Mouse (Mus musculus): ENCODE results near the gene Marf1. TPM values are rescaled to one million over a fixed set of nuclear protein-coding genes. Genes with fewer than 3 reads are reported as not detected.
"Not testable (repeated sequence)": the region's sequence is repeated elsewhere in the genome, so short reads cannot be mapped to it uniquely, and the experiment has no call there.

Gene Marf1
- polyA plus RNA-seq, 1 experiment from 2014 or later = 18.9 TPM

DNA sequence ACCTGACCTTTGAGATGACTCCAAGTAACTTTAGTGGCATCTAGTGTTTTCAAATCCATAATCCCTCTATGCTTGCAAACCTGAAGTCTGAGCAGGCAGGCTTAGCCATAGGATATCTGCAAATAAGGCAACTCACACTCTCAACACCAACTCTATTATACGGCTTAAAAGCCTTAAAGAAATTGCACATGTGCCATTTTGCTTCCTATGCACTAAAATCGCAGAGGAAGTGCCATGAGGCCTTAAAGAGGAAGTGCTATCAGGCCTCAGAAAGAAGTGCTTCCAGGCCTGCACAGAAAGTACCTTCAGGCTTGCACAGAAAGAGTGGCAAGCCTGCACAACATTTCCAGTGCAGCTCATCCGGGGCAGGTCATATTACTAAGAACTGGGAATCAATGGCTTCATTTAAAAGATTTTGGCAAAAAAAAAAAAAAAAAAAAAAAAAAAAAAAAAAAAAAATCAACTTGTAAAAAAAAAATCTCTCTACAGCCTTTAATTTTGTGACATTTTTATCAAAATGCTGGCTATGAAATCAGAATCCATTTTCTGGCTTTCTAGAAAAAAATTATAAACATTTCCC is 53.4 kb downstream of the Marf1 start:
- 91% methylated on average over 3 of the region's 3 CpGs for WGBS
- ATAC-seq (replicated peaks) = no peak
- H3K9me3 ChIP-seq = no peaks in the 10 kb centered on the region
- no peak overlapping the region for H3K27ac ChIP-seq (replicated peaks)
- H3K27me3 ChIP-seq = no peaks in the 10 kb centered on the region
- no peak overlapping the region for H3K4me2 ChIP-seq (replicated peaks)
- no peak overlapping the region for H3K4me3 ChIP-seq
- H3K9ac ChIP-seq (replicated peaks) = no peak overlapping the region
- H3K36me3 ChIP-seq = peaks cover 55% of the 10 kb centered on the region
- no peaks in the 10 kb centered on the region for H3K4me1 ChIP-seq

DNA sequence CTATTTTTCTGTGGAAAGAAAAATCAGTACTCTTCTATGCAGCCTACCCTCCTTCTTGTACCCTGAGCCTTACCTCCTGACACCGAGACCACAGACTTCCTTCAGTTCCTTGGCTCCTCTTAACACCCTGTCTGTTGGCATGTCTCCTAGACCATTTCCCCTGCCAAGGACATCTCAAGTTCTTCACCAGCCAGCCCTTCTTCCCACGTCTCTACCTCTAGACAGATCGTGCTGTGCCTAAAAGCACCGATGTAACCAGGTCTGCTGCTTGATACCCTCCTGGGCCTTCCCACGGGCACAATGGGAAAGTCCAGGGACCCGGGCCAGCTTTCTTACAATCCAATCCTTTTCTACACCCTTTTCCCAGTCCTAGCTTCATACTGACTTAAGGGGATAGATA is 57.3 kb downstream of the Marf1 start:
- H3K36me3 ChIP-seq = peaks cover 26% of the 10 kb centered on the region
- H3K9me3 ChIP-seq = no peaks in the 10 kb centered on the region
- H3K4me2 ChIP-seq (replicated peaks) = no peak overlapping the region
- ATAC-seq (replicated peaks) = no peak
- 88% methylated on average over 6 of the region's 6 CpGs for WGBS
- no peak overlapping the region for H3K9ac ChIP-seq (replicated peaks)
- no peaks in the 10 kb centered on the region for H3K4me1 ChIP-seq
- no peaks in the 10 kb centered on the region for H3K27me3 ChIP-seq
- H3K4me3 ChIP-seq = no peak overlapping the region
- H3K27ac ChIP-seq (replicated peaks) = no peak overlapping the region

DNA sequence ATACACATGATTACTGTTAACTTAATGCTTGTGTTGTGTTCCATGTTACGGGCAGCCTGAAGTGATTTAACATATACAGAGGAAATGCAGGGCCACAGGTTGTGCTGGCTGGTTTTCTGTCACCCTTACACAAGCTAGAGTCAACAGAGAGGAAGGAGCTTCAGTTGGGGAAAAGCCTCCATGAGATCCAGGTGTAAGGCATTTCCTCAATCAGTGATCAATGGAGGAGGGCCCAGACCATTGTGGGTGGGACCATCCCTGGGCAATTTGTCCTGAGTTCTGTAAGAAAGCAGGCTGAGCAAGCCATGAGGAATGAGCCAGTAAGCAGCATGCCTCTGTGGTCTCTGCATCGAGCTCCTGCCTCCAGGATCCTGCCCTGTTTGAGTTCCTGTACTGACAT is 71.4 kb downstream of the Marf1 start:
- Histone ChIP-seq H3K27ac (replicated peaks) (no peak overlapping the region), H3K9ac (replicated peaks) (no peak overlapping the region), H3K36me3 (peaks cover 22% of the 10 kb centered on the region), H3K9me3 (no peaks in the 10 kb centered on the region), H3K4me2 (replicated peaks) (no peak overlapping the region), H3K4me1 (no peaks in the 10 kb centered on the region), H3K4me3 (no peak overlapping the region), H3K27me3 (no peaks in the 10 kb centered on the region)
- ATAC-seq (replicated peaks) = no peak
- 86% methylated on average over 2 of the region's 2 CpGs for WGBS

DNA sequence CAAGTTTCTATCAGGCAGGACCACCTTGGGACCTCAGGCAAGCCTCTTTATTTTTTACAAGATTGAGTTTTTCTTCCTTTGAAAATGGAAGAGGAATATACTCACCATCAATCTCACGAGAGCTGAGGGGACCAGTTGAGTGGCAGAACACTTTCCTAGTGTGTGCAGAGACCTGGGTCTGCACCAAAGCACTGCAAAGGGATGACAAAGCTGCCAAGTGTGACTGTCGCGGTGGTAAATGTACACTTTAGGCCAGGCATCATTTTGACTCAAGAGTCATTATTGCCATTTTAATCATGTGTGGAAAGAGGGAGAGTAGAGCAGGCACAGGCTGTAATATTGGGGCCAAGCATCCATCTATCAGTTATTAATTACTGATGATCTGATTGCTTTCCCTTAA is 73.9 kb downstream of the Marf1 start:
- Histone ChIP-seq H3K36me3 (peaks cover 18% of the 10 kb centered on the region), H3K27me3 (no peaks in the 10 kb centered on the region), H3K9ac (replicated peaks) (no peak overlapping the region), H3K9me3 (no peaks in the 10 kb centered on the region), H3K4me3 (no peak overlapping the region), H3K27ac (replicated peaks) (no peak overlapping the region), H3K4me2 (replicated peaks) (no peak overlapping the region), H3K4me1 (no peaks in the 10 kb centered on the region)
- 84% methylated on average over 3 of the region's 3 CpGs for WGBS
- no peak for ATAC-seq (replicated peaks)

DNA sequence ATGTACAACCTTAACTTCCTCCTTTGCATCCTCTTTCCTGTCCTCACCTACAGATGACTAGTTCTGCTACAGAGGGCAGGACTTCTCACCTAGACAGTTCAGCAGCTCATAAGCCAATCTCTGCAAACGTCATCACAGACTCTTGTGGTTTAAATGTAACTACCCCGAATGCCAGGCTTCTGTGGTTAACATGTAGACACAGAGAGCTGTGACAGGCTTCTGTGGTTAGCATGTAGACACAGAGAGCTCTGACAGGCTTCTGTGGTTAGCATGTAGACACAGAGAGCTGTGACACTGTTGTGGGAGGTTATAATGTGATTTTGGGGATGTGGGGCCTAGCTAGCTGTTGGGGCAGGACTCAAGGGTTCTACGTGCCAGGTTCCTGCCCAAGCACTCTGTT is 74.9 kb downstream of the Marf1 start:
- H3K9ac ChIP-seq (replicated peaks) = no peak overlapping the region
- H3K4me2 ChIP-seq (replicated peaks) = no peak overlapping the region
- H3K27ac ChIP-seq (replicated peaks) = no peak overlapping the region
- no peak overlapping the region for H3K4me3 ChIP-seq
- no peaks in the 10 kb centered on the region for H3K9me3 ChIP-seq
- no peaks in the 10 kb centered on the region for H3K4me1 ChIP-seq
- H3K27me3 ChIP-seq = no peaks in the 10 kb centered on the region
- WGBS = 78% methylated on average over 3 of the region's 3 CpGs
- H3K36me3 ChIP-seq = peaks cover 13% of the 10 kb centered on the region; the same call in 1 of the 2 replicates
- ATAC-seq (replicated peaks) = no peak

DNA sequence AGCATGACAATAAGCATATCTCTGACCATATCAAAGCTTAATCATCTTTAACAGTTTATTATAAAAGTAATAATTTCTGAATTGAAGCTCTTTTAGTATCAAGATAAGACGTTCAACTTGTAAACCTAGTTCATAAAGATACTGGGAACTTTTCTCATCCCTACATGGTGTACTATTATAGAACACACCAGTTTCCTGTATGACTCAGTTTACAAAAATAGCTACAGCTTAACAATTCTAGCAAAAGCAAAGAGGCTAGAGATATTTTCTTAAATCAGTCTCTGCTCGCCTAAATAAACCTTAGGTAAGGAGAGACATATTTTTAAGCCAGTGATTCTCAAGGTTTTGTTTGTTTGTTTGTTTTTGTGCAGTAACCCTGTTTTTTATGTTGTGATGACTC is 80.2 kb downstream of the Marf1 start:
- Histone ChIP-seq H3K27me3 (no peaks in the 10 kb centered on the region), H3K9me3 (no peaks in the 10 kb centered on the region), H3K4me3 (no peak overlapping the region), H3K36me3 (no peaks in the 10 kb centered on the region), H3K4me2 (replicated peaks) (no peak overlapping the region), H3K27ac (replicated peaks) (no peak overlapping the region), H3K9ac (replicated peaks) (no peak overlapping the region), H3K4me1 (no peaks in the 10 kb centered on the region)
- 89% methylated on average over 2 of the region's 2 CpGs for WGBS
- no peak for ATAC-seq (replicated peaks)

DNA sequence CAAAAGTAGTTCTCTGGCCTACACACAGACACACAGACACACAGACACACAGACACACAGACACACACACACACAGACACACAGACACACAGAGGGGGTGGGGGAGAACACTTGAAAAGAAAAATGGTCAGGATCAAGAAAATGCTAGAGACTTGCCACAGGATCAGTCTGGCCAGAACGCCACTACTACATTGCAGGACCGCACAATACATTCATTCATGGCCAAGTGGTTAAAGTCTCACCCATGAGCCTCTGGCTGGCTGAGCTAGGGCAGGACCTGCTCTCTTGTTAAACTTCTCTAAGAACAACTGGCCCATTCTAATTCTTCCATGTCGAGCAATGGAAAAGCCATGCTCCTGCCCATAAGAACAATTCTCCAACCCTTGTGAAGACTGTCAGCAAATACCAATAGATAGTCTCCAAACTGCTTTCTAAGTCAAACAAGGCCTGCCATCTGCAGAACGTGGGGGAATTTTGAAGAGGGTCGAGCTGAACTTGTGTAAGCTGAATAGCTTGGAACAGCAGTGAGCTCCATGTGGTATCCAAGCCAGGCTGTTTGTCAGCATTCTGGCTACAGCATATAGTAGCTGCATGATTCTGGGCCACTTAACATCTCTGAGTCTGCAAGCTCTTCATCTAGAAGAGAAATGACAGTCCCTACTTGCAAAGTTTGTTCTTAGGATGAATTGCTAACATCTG is 92.5 kb downstream of the Marf1 start:
- no peaks in the 10 kb centered on the region for H3K27me3 ChIP-seq
- H3K4me3 ChIP-seq = no peak overlapping the region
- no peak overlapping the region for H3K4me2 ChIP-seq (replicated peaks)
- H3K27ac ChIP-seq (replicated peaks) = no peak overlapping the region
- ATAC-seq (replicated peaks) = no peak
- peaks cover 6% of the 10 kb centered on the region; the same call in 1 of the 2 replicates for H3K4me1 ChIP-seq
- H3K36me3 ChIP-seq = peaks cover 5% of the 10 kb centered on the region; the same call in 1 of the 2 replicates
- H3K9me3 ChIP-seq = no peaks in the 10 kb centered on the region
- 66% methylated on average over 5 of the region's 5 CpGs for WGBS
- no peak overlapping the region for H3K9ac ChIP-seq (replicated peaks)

DNA sequence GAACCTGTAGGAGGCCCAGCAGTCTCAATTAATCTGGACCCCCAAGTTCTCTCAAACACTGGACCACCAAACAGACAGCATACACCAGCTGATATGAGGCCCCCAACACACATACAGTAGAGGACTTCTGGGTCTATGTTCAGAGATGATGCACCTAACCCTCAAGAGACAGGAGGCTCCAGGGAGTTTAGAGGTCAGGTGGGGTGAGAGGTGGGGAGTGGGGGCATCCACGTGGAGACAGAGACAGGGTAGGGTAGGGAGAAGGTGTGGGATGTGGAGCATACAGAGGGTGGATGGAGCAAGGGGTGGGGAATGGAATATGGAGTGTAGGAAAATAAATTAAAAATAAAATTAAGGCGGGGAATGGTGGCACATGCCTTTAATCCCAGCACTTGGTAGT is 94.5 kb downstream of the Marf1 start:
- not testable (repeated sequence) for H3K9ac ChIP-seq (replicated peaks); H3K36me3 ChIP-seq; H3K4me1 ChIP-seq; H3K4me2 ChIP-seq (replicated peaks); H3K27ac ChIP-seq (replicated peaks); H3K4me3 ChIP-seq; ATAC-seq (replicated peaks); H3K9me3 ChIP-seq; H3K27me3 ChIP-seq
- 89% methylated on average over 2 of the region's 2 CpGs for WGBS

DNA sequence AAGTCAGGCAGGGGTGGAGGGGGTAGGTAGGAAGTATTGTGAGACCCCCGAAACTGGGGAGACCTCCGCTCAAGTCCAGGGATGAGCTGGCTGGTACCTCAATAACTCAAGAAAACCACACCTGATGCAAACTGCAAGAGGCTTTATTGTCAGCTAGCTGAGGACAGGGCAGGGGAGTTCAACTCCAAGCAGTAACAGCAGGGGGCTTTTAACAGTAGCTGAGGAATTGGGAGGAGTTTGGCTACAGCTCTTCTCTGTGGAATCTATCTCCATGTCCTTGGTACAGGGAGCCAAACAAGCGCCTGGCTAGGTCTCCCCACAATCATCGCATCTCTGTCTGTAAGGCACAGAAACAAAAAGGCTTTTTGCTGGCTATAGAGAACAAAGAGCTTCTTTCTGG is 96.6 kb downstream of the Marf1 start:
- not testable (repeated sequence) for ATAC-seq (replicated peaks); H3K4me1 ChIP-seq; H3K36me3 ChIP-seq; H3K9me3 ChIP-seq; H3K27ac ChIP-seq (replicated peaks); H3K27me3 ChIP-seq; H3K9ac ChIP-seq (replicated peaks); H3K4me2 ChIP-seq (replicated peaks); H3K4me3 ChIP-seq
- WGBS = 70% methylated on average over 4 of the region's 4 CpGs

DNA sequence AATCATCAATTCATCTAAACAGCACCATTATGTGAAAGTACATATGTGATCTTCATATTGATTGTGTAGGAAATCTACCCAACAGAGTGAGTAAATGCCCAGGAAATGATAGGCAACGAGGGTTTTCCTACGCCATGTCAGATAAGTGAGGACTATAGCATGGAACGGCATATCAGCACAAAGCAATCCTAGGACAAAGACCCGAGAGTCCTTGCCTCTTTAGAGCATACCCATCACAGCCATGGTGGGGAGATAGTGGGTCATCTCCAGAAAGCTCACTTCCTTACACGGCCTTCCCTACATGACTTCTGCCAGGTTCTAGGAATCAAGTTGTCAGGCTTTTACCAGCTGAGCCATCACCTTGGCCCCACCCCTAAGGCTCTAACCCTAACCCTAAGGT is 103.3 kb downstream of the Marf1 start:
- Histone ChIP-seq H3K27me3 (no peaks in the 10 kb centered on the region), H3K36me3 (0 out of 2 replicates have a peak, but pooled peaks cover 4% of the 10 kb centered on the region), H3K4me2 (replicated peaks) (no peak overlapping the region), H3K9ac (replicated peaks) (no peak overlapping the region), H3K27ac (replicated peaks) (no peak overlapping the region), H3K4me1 (peaks cover 11% of the 10 kb centered on the region), H3K9me3 (no peaks in the 10 kb centered on the region), H3K4me3 (no peak overlapping the region)
- no peak for ATAC-seq (replicated peaks)
- 86% methylated on average over 5 of the region's 5 CpGs for WGBS

MicroRNAs encoded within 50 kb of the gene (microRNA counts, 519-probe panel; counts per million panel counts)
- 2,904 counts per million, percentile 69 among the panel's probes with 10 or more counts for microRNA mmu-miR-484

Small RNAs within 50 kb of the gene (microRNA-seq; reads per million reads assigned to microRNA genes)
- not detected for gene Gm27671
- 3,010 reads per million, percentile 87 among the genes with 10 or more reads in this experiment for gene Mir484

Other genes with a start within 250 kb of the Marf1 start
- gene 2900011O08Rik, start 176.7 kb downstream of the Marf1 start, polyA plus RNA-seq (2015; fragmentation: Nextera tagmentation; extraction: Ambion mirVana) = 126 and 130 TPM in 2 replicates
- gene Ifitm7, start 176.5 kb downstream of the Marf1 start, polyA plus RNA-seq (2015; fragmentation: Nextera tagmentation; extraction: Ambion mirVana) = 0.26 and 0.80 TPM in 2 replicates
- gene Nde1, start 76 bp downstream of the Marf1 start, polyA plus RNA-seq (2015; fragmentation: Nextera tagmentation; extraction: Ambion mirVana) = 60.7 and 69.1 TPM in 2 replicates
- 0.25 and 0.28 TPM in 2 replicates for gene Myh11, start 128.0 kb upstream of the Marf1 start, polyA plus RNA-seq (2015; fragmentation: Nextera tagmentation; extraction: Ambion mirVana)
- 202 and 206 TPM in 2 replicates for gene Fopnl, start 154.1 kb upstream of the Marf1 start, polyA plus RNA-seq (2015; fragmentation: Nextera tagmentation; extraction: Ambion mirVana)
- 8.9 and 11.2 TPM in 2 replicates for gene Abcc1, start 198.2 kb upstream of the Marf1 start, polyA plus RNA-seq (2015; fragmentation: Nextera tagmentation; extraction: Ambion mirVana)

All from forebrain, embryonic 15.5 days (tissue).